Mouse (Mus musculus) embryonic facial prominence, embryonic 14.5 days (tissue): ENCODE measurements around the gene Tubb3. TPM values are rescaled to one million over a fixed set of nuclear protein-coding genes. Genes with fewer than 3 reads are reported as not detected.

Experiments
- ATAC-seq: fragments of 200-750 bp; cut with Nextera tagmentation; 2 replicates; pipeline ENCODE4 v1.8.0; 2017; ENCODE audit warnings: low read depth, moderate number of reproducible peaks, moderate TSS enrichment
- DNase-seq: peaks from one replicate; pipeline ENCODE4 v3.0.0-alpha.2; 2015; ENCODE audit warnings: low spot score
- H3K27ac ChIP-seq: fragments of 300-500 bp; sonication (generic); replicated peaks from 2 replicates; pipeline ENCODE4 v1.5.1; 2014; ENCODE audit warnings: low read depth, mild to moderate bottlenecking, low read length, moderate library complexity
- H3K27me3 ChIP-seq: fragments of 300-500 bp; sonication (generic); replicated peaks from 2 replicates; pipeline ENCODE4 v1.6.1; 2014; ENCODE audit warnings: low read length; ENCODE audit not compliant: control insufficient read depth, insufficient read depth
- H3K36me3 ChIP-seq: fragments of 300-500 bp; sonication (generic); 2 replicates; pipeline ENCODE4 v1.6.1; 2014; ENCODE audit warnings: low read length, mixed read lengths; ENCODE audit not compliant: control insufficient read depth, insufficient read depth
- H3K4me1 ChIP-seq: fragments of 300-500 bp; sonication (generic); 2 replicates; pipeline ENCODE4 v1.6.1; 2014; ENCODE audit warnings: antibody characterized with exemption, low read length; ENCODE audit not compliant: control insufficient read depth, insufficient read depth
- H3K4me2 ChIP-seq: fragments of 300-500 bp; sonication (generic); 2 replicates; pipeline ENCODE4 v1.6.1; 2014; ENCODE audit warnings: low read depth, mild to moderate bottlenecking, low read length, moderate library complexity, mixed read lengths
- H3K4me3 ChIP-seq: fragments of 300-500 bp; sonication (generic); 2 replicates; pipeline ENCODE4 v1.5.1; 2014; ENCODE audit warnings: low read depth, mild to moderate bottlenecking, low read length
- H3K9ac ChIP-seq: fragments of 300-500 bp; sonication (generic); 2 replicates; pipeline ENCODE4 v1.6.1; 2014; ENCODE audit warnings: low read depth, mild to moderate bottlenecking, low read length, moderate library complexity, mixed read lengths
- H3K9me3 ChIP-seq: fragments of 300-500 bp; sonication (generic); 2 replicates; pipeline ENCODE4 v1.6.1; 2016; ENCODE audit warnings: low read length; ENCODE audit not compliant: control insufficient read depth
- WGBS: fragments of 180-500 bp; shearing (Covaris S2); extraction: QIAGEN DNeasy Blood & Tissue Kit; methylation state at CpG from one replicate; pipeline ENCODE4 v1.1.7; 2014; 5-methylcytosine and 5-hydroxymethylcytosine counted together
- polyA plus RNA-seq: library from polyadenylated mRNA; unstranded; fragments of >200 nt; fragmentation: Nextera tagmentation; extraction: Ambion mirVana; gene quantifications from 2 replicates; pipeline ENCODE4 v1.2.1, GENCODE M21; 2014

Tubb3 gene
- polyA plus RNA-seq, 1 experiment from 2014 or later = 81.9 TPM

- Histone ChIP-seq H3K4me1 (peaks cover 9% of the 10 kb centered on the region; the same call in 1 of the 2 replicates), H3K4me2 (no peak overlapping the region), H3K9me3 (no peaks in the 10 kb centered on the region), H3K9ac (no peak overlapping the region), H3K27ac (no peak overlapping the region), H3K4me3 (no peak overlapping the region), H3K36me3 (no peaks in the 10 kb centered on the region), H3K27me3 (peaks cover 27% of the 10 kb centered on the region)
- DNase-seq (no peak), ATAC-seq (no peak)
- WGBS = 76% methylated on average over 8 of the region's 8 CpGs
Measured at GRCm38 (mm10) chr8:123415967-123416943, 5.0 kb downstream of the Tubb3 start.

- ATAC-seq = no peak
- H3K27me3 ChIP-seq = peaks cover 19% of the 10 kb centered on the region
- H3K9me3 ChIP-seq = no peaks in the 10 kb centered on the region
- H3K4me3 ChIP-seq = no peak overlapping the region
- no peak overlapping the region for H3K9ac ChIP-seq
- WGBS = 84% methylated on average over 8 of the region's 8 CpGs
- DNase-seq = no peak
- no peak overlapping the region for H3K4me2 ChIP-seq
- no peaks in the 10 kb centered on the region for H3K36me3 ChIP-seq
- H3K27ac ChIP-seq = no peak overlapping the region
- H3K4me1 ChIP-seq = peaks cover 2% of the 10 kb centered on the region; the same call in 1 of the 2 replicates
Measured at GRCm38 (mm10) chr8:123416944-123417555, 5.8 kb downstream of the Tubb3 start.

- Histone ChIP-seq H3K36me3 (no peaks in the 10 kb centered on the region), H3K4me3 (no peak overlapping the region), H3K4me1 (no peaks in the 10 kb centered on the region), H3K9ac (no peak overlapping the region), H3K4me2 (no peak overlapping the region), H3K27me3 (no peaks in the 10 kb centered on the region), H3K9me3 (no peaks in the 10 kb centered on the region), H3K27ac (no peak overlapping the region)
- ATAC-seq (no peak), DNase-seq (no peak)
- WGBS = 84% methylated on average over 4 of the region's 4 CpGs
Measured at GRCm38 (mm10) chr8:123419711-123420110, 8.5 kb downstream of the Tubb3 start.

- Histone ChIP-seq H3K36me3 (no peaks in the 10 kb centered on the region), H3K9me3 (no peaks in the 10 kb centered on the region), H3K4me2 (no peak overlapping the region), H3K4me1 (no peaks in the 10 kb centered on the region), H3K4me3 (no peak overlapping the region), H3K27me3 (no peaks in the 10 kb centered on the region), H3K27ac (no peak overlapping the region), H3K9ac (no peak overlapping the region)
- WGBS = 94% methylated on average over 34 of the region's 34 CpGs
- no peak for ATAC-seq
- no peak for DNase-seq
Measured at GRCm38 (mm10) chr8:123420525-123421281, 9.5 kb downstream of the Tubb3 start.

GRCm38 (mm10) chr8:123421325-123421724 is 10.1 kb downstream of the Tubb3 start:
- H3K36me3 ChIP-seq = no peaks in the 10 kb centered on the region
- no peak overlapping the region for H3K4me2 ChIP-seq
- 92% methylated on average over 19 of the region's 19 CpGs for WGBS

GRCm38 (mm10) chr8:123422056-123422780 is 11.0 kb downstream of the Tubb3 start:
- Histone ChIP-seq H3K9me3 (peaks cover 11% of the 10 kb centered on the region), H3K27me3 (no peaks in the 10 kb centered on the region), H3K27ac (no peak overlapping the region), H3K4me1 (no peaks in the 10 kb centered on the region), H3K4me2 (peak overlapping the region; percentile 48), H3K36me3 (no peaks in the 10 kb centered on the region), H3K4me3 (peak overlapping the region; percentile 17; the same call in 1 of the 2 replicates), H3K9ac (no peak overlapping the region)
- ATAC-seq (peak; percentile 85), DNase-seq (peak; percentile 72)
- 18% methylated on average over 16 of the region's 17 CpGs for WGBS

More at GRCm38 (mm10) chr8:123421325-123421724, 10.1 kb downstream of the Tubb3 start:
- DNase-seq (no peak), ATAC-seq (no peak)
- Histone ChIP-seq H3K27ac (no peak overlapping the region), H3K9ac (no peak overlapping the region), H3K9me3 (peaks cover 2% of the 10 kb centered on the region), H3K27me3 (no peaks in the 10 kb centered on the region), H3K4me3 (no peak overlapping the region), H3K4me1 (no peaks in the 10 kb centered on the region)

GRCm38 (mm10) chr8:123422781-123423159 is 11.5 kb downstream of the Tubb3 start:
- Histone ChIP-seq H3K4me1 (no peaks in the 10 kb centered on the region), H3K9ac (no peak overlapping the region), H3K9me3 (peaks cover 17% of the 10 kb centered on the region), H3K27me3 (no peaks in the 10 kb centered on the region), H3K4me3 (no peak overlapping the region), H3K36me3 (no peaks in the 10 kb centered on the region), H3K27ac (no peak overlapping the region), H3K4me2 (no peak overlapping the region)
- DNase-seq = no peak
- peak; percentile 45 for ATAC-seq
- WGBS = 28% methylated on average over 3 of the region's 3 CpGs

GRCm38 (mm10) chr8:123423441-123423840 is 12.2 kb downstream of the Tubb3 start, which contains the start of gene Def8:
Gene Def8 (plus strand): TSS chr8:123423527.
- H3K9me3 ChIP-seq = peaks cover 23% of the 10 kb centered on the region
- H3K9ac ChIP-seq = no peak within 1 kb of the TSS
- no peak within 1 kb of the TSS for H3K27ac ChIP-seq
- DNase-seq = no peak
- WGBS = 73% methylated on average over 7 of the region's 7 CpGs
- peak within 1 kb of the TSS; percentile 17; the same call in 1 of the 2 replicates for H3K4me3 ChIP-seq
- H3K4me1 ChIP-seq = no peaks in the 10 kb centered on the region
- no peaks in the 10 kb centered on the region for H3K36me3 ChIP-seq
- no peaks in the 10 kb centered on the region for H3K27me3 ChIP-seq
- peak within 1 kb of the TSS; percentile 48 for H3K4me2 ChIP-seq
- ATAC-seq = no peak
